Mouse (Mus musculus) gastrocnemius, adult 18-20 months (tissue): Measurements from ENCODE around the gene Tfcp2. TPM values are rescaled to one million over a fixed set of nuclear protein-coding genes. Genes with fewer than 3 reads are reported as not detected.
A peak's percentile ranks its signal among the peaks of the same experiment; 100 is the strongest.
"Not testable (repeated sequence)": the region's sequence is repeated elsewhere in the genome, so short reads cannot be mapped to it uniquely, and the experiment has no call there.

ENCODE experiments used
- DNase-seq: peaks from one replicate; pipeline ENCODE4 v3.0.0; 2021; ENCODE audit warnings: low spot score
- total RNA-seq, 2 experiments: library from RNA; stranded (reverse); gene quantifications; 2 replicates each; pipeline ENCODE4 v1.2.3; 2021

Gene Tfcp2
- total RNA-seq, 2 experiments from 2014 or later = 11.3 to 11.5 TPM

DNA sequence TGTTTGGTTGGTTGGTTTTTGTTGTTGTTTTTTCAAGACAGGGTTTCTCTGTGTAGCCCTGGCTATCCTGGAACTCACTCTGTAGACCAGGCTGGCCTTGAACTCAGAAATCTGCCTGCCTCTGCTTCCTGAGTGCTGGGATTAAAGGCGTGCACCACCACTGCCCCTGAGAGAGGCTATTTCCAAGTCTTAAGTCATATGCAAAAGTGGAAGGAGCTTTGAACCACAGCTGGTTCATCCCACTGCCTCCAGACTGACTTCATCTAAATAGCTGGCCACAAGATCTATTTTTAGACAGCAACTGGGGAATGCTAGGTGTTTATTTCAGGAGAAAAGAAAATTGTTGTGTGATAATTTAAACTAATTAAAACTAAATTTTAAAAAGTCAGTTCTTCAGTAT, 63.5 kb downstream of the Tfcp2 start:
- not testable (repeated sequence) for DNase-seq

DNA sequence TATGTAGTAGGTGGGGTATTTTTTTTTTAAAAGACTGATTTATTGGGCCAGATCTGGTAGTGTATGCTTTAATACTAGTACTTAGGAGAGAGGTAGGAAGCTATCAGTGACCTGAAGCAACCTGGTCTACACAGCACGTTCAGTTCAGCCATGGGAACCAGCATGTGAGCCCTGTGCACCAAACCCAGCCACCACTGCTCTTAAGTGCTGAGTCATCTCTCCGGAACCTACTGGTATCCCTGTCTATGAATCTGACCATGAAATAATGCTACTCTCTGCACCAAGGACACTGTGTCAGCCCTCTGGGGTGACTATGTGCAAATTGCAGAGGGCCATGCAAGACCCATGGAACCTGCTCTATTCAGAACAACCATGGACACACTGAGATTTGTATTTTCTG, 64.8 kb downstream of the Tfcp2 start:
- no peak for DNase-seq

DNA sequence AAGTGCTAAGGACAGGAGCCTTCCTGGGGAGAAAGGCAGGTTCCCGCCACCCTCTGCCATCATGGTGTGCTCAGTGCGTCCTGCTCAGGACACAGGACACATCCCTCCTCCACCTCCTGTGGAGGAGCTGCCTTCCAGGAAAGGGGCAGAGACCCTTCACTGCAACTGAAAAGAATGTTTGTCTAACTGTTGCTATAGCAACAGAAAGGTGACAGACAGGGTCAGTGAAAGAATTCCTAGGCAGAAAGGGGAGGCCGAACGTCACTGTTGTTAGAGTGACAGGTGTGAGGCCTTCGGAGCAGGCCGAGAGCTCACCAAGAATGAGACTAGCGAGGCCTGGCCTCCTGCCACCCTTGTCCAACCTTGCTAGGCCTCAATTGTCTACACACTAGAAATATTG, 65.4 kb downstream of the Tfcp2 start:
- DNase-seq = no peak

DNA sequence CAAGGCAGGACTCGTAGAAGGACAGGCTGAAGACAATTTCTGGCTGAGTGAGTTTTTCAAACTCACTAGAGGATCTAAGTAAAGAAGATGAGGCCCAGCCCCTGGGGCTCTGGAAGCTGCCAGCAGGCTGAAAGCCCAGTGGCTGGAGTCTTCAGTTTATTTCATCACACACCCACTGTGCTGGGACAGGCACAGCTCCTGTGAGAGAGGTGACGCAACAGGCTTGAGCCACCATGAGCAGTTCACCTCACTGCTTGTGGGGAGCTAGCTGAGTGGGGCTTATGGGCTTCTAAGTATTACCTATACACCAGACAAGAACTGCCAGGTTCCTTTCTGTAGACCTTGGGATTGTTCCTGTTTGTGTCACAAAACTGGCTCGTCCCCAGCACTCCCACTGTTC, 66.2 kb downstream of the Tfcp2 start:
- peak; percentile 49 for DNase-seq

DNA sequence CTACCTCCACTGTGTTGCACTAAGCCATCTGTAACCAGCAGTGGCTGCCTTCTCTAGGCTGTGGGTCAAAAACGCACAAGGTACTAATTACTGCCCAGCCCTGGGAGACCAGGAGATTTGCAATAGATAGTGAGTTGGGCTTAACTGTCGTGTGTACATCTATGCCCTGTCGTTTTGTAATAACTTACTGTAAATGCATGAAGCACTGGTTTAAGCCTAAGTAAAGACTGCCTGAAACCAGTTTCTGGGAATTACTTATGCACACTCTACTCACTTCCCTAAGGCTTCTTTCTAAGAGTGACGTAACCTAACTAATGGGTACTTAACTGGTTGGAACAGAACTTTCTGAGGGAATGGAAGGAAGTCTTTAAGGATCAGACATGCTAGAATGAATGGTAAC, 72.9 kb downstream of the Tfcp2 start:
- no peak for DNase-seq

DNA sequence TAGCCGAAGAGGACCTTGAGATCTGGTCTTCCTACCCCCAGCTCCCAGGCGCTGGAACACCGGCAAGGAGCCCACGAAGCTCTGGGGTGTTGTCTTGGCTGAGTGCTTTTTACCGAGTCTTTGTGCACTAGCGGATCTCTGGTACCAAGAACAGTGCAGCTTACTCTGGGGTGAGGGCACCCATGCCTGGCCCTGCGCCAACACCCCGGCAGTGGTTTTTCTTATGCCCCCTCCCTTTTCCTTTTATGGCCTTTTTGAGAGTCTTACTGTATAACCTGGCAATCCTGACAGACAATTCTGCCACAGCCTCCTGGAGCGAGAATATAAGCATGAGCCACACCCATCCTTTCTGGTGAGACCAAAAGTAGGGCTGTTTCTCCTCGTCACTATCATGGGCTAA, 73.5 kb downstream of the Tfcp2 start:
- DNase-seq = no peak

DNA sequence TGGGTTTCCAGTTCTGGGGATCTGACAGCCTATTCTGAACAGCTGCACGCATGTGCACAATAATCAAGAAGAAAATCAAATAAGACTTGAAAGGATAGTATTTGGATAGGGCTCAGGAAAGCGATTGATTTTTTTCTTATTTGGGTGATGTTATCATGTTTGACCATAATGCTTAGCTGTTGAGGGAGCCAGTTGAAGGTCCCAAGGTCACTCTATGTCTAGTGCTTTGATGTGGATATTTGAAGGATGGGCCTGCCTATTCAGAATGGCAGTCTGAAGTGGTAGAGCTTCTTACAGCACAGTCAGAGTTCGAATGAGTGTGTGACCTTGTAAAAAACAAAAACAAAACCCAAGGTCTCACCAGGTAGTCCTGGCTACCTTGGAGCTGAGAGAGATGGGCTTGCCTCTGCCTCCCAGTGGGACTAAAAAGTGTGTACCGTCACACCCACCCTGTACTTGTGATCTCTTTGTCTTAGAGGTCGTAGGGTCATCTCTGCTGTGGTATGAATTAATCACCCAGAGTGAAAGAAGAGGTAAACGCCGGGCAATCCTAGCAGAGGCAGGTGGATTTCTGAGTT, 77.8 kb downstream of the Tfcp2 start:
- DNase-seq = no peak

DNA sequence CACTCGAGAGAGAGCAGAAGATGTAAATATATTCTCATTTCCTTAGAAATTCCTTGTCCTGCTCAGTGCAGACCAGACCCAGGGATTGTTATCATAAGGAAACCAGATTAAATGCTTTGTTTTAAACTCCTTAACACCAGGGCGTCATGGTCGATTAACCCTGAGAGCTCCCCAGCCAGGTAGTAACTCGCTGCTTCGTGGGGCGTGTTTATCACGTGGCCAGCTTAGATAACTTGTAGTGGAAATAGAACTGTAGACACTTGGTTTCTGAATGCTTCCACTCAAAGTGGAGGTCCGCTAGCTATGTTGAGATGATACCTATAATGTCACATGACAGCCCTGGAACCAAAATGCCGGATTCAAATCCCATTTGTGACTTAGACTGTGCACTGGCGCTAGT, 81.8 kb downstream of the Tfcp2 start:
- DNase-seq = no peak

DNA sequence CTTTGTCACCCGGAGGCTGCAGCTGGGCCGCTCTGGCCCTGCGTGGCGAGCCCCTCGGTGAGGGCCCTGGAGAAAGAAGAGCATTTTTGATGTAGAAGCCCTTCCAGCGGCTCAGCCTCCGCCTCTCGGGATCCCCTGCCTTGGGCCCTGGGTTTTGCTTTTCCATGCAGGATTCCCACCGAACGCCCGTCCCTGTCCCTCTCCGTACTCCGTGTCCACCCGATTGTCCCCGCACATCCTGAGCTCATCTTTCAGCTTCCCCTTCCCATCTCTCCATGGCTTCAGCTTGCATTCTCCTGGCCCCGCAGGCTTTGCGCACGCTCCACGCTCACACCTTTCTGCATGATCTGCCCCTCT, 82.6 kb downstream of the Tfcp2 start:
- no peak for DNase-seq

DNA sequence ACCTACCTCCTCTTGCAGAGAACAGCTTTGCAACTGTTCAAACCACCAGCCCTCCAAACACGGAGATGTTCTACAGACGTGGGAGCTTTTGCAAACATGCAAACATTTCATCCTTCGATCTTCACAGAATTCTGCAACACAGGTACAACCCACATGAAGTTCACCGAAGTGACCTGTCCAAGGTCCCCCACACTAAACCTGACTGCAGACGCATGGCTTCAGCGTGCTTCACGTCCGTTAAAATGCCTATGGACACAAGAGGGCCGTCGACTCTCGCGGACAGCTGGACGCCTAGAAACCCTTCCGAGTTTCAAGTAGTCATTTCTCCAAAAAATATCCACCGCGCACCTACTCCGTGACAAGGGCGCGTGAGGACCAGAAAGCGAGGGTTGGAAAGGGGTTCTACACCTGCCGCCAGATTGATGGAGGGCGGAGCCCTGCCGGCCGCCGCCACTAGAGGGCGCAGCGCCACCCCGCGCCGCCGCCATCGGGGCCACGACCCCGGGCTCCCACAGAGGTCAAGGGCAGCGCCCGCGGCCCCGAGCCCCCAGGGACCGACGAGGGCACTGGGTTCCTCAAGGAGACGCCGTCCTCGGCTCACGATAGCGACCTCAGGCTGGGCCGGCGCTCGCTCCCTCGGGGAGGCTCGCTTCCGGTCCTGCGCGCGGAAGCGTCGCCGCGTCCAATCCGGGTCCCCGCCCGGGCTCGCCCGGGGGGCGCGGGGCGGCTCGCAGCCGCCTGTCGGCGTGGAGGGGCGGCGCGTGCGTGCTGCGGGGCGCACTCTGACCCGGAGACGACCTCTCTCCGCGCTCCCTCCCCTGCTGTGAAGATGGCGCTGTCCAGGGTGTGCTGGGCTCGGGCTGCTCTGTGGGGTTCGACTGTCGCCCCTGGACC, 83.3 kb downstream of the Tfcp2 start, which contains the start of gene Letmd1:
Gene Letmd1, plus strand, starts transcription at position 729 of the 894 bp plus-strand sequence.
- DNase-seq = peak; percentile 86

DNA sequence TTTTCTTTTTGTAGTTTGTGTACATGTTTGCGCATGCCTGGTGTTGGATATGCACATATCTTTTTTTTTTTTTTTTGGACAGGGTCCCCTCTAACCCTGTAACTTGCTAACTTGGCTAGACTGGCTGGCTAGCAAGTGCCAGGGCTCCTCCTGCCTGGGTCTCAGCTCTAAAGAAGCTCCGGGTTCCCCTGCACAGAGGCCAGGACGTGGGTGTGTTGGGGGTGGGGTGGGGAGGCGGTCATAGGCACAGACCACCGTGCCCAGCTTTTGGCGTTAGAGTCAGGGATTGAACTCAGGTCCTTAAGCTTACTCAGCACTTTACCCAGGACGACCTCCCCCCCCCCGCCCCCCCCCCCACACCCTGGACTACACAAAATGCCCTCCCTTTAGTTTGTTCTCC, 84.1 kb downstream of the Tfcp2 start:
- no peak for DNase-seq

DNA sequence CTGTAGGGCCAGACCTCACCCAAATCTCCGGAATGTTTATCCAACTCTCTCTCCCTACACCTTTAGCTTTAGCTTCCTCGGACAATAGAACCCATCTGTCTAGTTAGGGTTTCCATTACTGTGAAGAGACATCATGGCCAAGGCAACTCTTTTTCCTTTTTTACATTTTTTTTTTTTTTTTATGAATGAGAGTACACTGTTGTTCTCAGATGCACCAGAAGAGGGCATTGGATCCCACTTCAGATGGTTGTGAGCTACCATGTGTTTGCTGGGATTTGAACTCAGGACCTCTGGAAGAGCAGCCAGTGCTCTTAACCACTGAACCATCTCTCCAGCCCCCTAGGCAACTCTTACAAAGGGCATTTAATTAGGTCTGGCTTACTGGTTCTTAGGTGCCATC, 86.4 kb downstream of the Tfcp2 start:
- DNase-seq = no peak

DNA sequence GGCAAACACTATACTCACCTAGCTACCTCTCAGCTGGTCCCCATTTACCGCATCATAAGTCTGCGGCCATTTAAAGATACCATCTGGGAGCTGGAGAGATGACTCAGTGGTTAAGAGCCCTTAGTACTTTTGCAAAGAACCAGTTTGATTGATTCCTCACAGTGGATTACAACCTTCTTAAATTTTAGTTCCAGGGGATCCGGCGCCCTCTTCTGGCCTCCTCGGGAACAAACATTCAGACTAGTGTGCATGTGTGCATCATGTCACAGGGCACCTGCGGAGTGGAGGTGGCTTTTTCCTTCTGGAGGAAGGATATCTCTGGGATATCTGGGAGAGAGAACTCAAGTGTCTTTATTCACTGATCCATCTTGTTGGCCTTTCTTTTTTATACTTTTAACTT, 88.1 kb downstream of the Tfcp2 start:
- DNase-seq = peak; percentile 68

DNA sequence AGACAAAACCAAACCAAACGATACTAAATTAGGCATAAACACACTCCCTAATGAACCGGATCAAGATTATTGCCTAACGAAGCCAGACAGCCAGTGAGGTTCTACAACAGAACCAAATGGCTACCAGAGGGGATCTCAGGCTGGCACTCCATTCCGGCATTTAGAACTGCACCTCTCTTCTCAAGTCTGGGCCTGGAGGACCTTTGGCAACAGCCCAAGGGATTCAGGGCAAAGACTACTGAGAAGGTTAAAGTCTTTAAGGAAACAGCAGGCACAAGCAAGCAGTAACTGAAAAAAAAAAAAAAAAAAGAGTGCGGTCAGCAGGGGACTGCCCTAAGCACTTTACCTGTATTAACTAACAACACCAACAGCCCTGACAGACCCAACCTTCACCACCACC, 89.7 kb downstream of the Tfcp2 start:
- DNase-seq = no peak

DNA sequence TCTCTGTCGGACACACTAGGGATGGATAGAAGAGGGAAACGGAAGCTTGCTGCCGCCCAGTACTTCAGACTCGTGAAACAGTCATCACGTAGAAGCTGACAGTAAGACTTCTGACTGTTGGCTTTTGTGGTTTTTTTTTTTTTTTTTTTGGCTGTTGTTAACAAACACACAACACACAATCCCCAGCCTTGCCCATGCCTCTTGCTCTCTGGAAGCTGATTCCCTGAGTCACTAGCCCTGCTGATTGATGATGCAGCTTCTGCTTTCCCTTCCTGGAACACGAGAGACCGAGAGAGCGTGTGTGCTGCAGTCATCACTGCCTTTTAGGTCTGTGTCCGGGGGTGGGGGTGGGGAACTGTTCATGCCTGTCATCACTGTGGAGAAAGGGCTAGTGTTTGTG, 90.2 kb downstream of the Tfcp2 start:
- no peak for DNase-seq

DNA sequence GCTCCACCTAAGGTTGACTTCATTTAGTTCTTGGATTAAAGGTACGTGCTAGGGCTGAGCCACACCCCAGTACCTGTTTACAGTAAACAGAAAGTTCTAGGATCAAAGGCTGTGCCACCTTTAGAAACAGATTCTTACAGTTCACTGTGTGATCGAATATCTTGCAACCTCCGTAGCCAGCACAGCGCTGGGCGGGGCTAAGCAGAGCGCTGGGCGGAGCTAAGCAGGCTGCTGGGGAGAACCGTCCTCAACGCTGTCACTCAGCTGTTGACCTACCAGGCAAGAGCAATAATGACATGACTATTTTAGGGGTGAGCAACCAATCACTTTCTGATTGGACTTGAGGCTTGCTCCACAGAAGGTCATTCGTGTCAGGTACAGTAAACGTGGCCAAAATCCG, 90.9 kb downstream of the Tfcp2 start:
- peak; percentile 25 for DNase-seq

DNA sequence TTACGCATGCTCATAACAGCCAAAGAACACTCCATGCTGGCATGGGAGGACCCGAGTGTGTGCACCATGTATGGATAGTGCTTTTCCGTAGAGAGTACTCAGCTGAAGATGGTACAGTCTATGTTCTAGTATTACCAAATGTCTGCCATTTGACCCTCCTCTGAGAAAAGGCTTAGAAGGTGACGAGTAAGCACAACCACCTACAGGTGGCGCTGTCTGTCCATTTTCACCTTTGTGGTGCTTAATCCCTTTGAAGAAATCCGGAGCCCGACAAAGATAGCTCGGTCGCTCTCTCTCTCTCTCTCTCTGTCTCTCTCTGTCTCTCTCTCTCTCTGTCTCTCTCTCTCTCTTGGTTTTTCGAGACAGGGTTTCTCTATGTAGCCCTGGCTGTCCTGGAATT, 93.8 kb downstream of the Tfcp2 start:
- peak; percentile 60 for DNase-seq

DNA sequence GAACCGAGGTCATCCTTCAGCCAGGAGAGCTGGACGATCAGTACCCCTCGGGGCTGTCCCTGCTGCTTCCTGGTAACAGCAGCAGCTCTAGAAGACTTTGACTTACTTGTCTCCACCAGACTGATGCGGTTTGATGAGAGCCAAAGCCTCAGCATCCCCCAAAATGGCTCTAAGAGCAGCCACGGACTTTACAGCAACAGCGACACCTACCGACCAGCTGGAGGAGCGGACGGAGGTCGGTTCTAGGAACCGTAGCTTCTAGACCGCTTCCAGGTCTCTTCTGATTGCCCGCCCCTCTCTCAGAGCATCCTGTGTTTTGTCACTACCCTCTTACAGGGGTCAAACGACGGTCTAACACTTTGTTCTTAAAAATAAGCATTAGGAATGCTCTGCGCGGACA, 94.5 kb downstream of the Tfcp2 start:
- peak; percentile 64 for DNase-seq

DNA sequence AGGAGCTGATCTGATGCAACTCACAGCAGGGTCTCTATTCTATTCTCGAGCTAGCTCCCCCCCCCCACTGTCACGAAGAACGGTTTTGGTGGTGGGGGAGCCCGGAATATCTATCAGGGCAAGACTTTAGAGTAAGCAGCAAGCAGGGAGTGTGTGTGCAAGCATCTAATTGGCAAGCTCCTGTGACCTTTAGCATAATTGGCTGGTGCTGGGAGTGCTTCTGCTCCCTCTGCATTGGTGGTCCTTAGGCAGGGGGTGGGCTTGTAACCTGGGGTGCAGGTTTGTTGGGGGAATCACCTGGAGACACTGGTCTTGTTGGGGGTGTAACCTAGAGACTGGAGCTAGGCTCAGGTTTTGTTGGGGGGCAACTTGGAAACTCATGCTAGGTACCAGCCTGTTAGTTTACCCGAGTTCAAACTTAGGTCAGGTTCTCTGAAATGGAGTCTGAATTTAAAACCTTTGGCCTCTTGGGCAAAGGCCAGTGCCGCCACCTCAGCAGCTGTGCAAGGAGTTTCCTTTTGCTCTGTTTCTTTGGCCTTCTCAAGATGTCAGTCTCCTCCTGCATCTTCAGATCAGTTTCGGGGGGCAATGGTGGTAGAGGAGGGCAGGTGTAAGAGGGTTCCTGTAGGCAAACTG, 95.3 kb downstream of the Tfcp2 start:
- DNase-seq = peak; percentile 25

DNA sequence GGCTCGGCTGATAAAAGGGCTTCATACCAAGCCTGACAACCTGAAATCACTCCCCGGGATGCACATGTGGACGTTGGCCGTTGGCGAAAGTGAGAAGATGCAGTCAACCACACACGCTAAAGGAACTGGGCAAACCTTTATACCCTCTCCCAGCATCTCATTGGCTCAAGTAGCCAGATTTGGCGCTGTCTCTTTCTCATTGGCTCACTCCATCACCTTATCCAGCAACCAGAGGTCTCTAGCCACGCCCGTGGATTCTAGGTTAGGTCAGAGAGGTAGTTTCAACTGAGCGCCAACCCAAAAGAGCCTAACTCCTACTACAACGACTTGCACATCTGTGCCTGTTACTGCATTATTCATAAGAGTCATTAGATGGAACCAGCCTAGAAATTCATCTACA, 99.3 kb downstream of the Tfcp2 start:
- no peak for DNase-seq

DNA sequence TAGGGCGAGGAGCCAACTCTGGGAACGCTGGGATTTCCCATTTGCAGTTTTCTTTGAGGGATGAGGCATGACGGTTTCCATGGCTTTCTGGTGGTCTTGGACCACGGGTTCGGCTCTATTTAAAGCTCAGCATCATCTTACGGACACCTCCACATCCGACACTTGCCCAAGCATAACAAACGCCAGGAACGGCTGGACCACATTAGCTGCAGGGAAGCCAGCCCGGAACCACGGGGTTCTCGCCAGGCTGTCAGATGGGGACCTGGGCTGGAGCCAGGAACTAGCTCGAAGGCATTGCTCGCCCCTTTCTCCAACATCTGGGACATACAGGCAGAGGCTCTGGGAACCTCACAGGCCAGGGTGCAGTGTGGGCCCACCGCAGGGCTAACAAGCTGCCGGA, 100.6 kb downstream of the Tfcp2 start:
- peak; percentile 82 for DNase-seq

DNA sequence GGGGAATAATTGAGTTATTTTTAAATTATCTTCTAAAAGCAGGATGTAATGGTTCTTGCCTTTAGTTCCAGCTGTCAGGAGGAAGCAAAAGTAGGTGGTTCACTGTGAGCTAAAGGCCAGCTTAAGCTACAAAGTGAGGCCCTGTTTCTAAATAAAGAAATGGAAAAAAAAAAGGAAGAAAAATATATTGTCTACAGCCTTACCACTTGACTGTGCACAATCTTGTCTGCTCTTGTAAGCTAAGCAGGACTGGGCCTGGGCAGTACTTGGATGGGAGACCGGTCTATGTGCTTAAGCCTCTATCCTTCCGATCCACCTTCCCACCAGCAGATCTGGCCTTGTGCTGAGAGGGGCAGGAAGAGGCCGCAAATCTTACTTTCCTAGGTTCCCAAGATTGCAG, 102.3 kb downstream of the Tfcp2 start:
- DNase-seq = no peak

DNA sequence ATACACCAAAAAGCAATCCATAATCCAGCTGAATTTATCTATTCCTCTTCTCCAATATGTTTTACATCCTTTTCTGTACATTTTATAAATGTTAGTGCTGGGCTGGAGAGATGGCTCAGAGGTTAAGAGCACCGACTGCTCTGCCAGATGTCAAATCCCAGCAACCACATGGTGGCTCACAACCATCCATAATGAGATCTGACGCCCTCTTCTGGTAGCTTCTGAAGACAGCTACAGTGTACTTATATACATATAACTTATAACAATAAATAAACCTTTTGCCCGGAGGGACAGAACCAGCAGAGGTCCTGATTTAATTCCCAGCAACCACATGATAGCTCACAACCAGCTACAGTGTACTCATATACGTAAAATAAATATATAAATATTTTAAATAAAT, 103.2 kb downstream of the Tfcp2 start:
- DNase-seq = no peak
